ENCODE assay signal across 8 mouse cellular contexts in genomic region chr3:57575660-57576055, GRCm38 (mm10). TPM values are rescaled to one million over a fixed set of nuclear protein-coding genes. Genes with fewer than 3 reads are reported as not detected.
DNase-seq lines count a peak whose midpoint lies in the region; ATAC-seq lines count a peak whose summit lies in the region.

Wwtr1 (minus strand) TSS chr3:57575910.

- no peaks in the 10 kb centered on the region for H3K27me3 ChIP-seq in hindbrain, embryonic 11.5 days (ENCODE audit: control insufficient read depth, insufficient read depth, low read length)

- H3K27ac ChIP-seq in hindbrain, embryonic 11.5 days (ENCODE audit: low read depth, low read length): peak within 1 kb of the TSS; percentile 75

- ATAC-seq in hindbrain, embryonic 11.5 days (ENCODE audit: low FRiP score): peak; percentile 91

- H3K9me3 ChIP-seq in hindbrain, embryonic 11.5 days (ENCODE audit: control insufficient read depth, low read length): no peaks in the 10 kb centered on the region

- H3K4me2 ChIP-seq in hindbrain, embryonic 11.5 days (replicated peaks; ENCODE audit: low read depth, low read length): peak within 1 kb of the TSS; percentile 86

- peak within 1 kb of the TSS; percentile 69 for H3K9ac ChIP-seq in hindbrain, embryonic 11.5 days (ENCODE audit: low read depth, low read length)

- H3K4me3 ChIP-seq in hindbrain, embryonic 11.5 days (ENCODE audit: low read depth, low read length): peak within 1 kb of the TSS; percentile 82

- DNase-seq in R1 (ENCODE audit: low read depth, low spot score): peak; percentile 98
- DNase-seq in cerebellum, postnatal 14 days: peak; percentile 35 to 41
- peak; percentile 23 to 46 for DNase-seq in frontal cortex, postnatal 25 days (ENCODE audit: low spot score in 2 of 2)
- peak; percentile 88 for DNase-seq in hindbrain, embryonic 11.5 days (ENCODE audit: low spot score)
- DNase-seq in layer of hippocampus, postnatal 36 days: peak; percentile 59 to 69
- peak; percentile 94 for DNase-seq in lung, postnatal 14 days
- peak; percentile 52 for DNase-seq in retina, postnatal 7 days (ENCODE audit: low read depth, low spot score)
- DNase-seq in urinary bladder, postnatal 25 days (ENCODE audit: low spot score): peak; percentile 85

- no peaks in the 10 kb centered on the region for H3K36me3 ChIP-seq in hindbrain, embryonic 11.5 days (ENCODE audit: control insufficient read depth, insufficient read depth, low read length)

- peaks cover 3% of the 10 kb centered on the region; the same call in 1 of the 2 replicates for H3K4me1 ChIP-seq in hindbrain, embryonic 11.5 days (replicated peaks; ENCODE audit: control insufficient read depth, insufficient read depth, low read length)

- WGBS in hindbrain, embryonic 11.5 days: under 1% methylated on average over 35 of the region's 36 CpGs

RNA-seq across cellular contexts. Expression of gene Wwtr1, which starts in this region (rescaled TPM):
- polyA plus RNA-seq in hindbrain, embryonic 11.5 days (2014; fragmentation: Nextera tagmentation; extraction: Ambion mirVana): 10.0 and 15.6 TPM in 2 replicates
- 10 to 100 TPM; 15.5 to 15.8 TPM for total RNA-seq in layer of hippocampus, postnatal 36 days (2021)

Comparison
In these comparisons a context has a peak if more than half of its experiments do, and no peak if none do; other contexts are left out.
1. Peak in every context shown above with its lines: DNase-seq, ATAC-seq, H3K4me3 ChIP-seq and H3K27ac ChIP-seq.
2. DNase-seq: peak in every context shown above with its lines; median percentile 98 in R1; 94 in lung, postnatal 14 days; 88 in hindbrain, embryonic 11.5 days; 85 in urinary bladder, postnatal 25 days; 64 in layer of hippocampus, postnatal 36 days; 52 in retina, postnatal 7 days; 38 in cerebellum, postnatal 14 days; 34 in frontal cortex, postnatal 25 days.